Comparison of ENCODE assay signal across 7 mouse cellular contexts in the genomic region with DNA sequence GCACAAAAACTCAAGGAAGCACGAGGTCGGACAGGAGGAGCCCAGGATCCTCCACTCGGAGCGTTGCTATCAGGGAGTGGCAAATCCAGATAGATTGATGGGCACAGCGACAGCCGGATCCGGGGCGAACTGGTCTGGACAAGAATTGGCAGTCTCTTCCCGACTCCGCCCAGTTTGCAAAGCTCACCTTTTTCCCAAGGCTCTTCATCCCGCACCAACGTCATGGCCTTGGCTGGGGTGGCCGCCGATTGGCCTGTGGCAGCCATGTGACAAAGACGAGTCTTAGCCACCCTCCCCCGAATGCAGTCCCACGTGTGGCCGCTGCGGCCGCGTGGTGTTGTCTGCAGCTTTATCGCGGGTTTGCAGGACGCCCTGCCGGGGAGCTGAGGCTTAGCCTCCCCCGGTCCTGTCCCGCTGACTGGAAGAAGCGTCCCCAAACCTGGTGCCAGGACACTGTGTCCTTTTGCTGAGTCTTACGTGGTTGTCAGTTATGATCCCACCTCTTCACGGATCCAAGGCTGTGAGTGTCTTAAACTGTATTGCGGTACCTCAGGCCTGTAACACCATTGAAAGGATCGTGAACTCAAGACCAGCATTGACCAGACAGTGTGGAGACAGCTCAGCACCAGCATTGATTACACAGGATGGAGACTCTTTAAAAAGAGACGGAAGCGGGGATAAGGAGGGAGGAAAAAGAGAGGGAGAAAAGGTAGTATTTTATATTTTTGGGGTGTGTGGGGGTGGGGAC. TPM values are rescaled to one million over a fixed set of nuclear protein-coding genes. Genes with fewer than 3 reads are reported as not detected.
A peak's percentile ranks its signal among the peaks of the same experiment; 100 is the strongest.
DNase-seq lines count a peak whose midpoint lies in the region; ATAC-seq and TF ChIP-seq lines count a peak whose summit lies in the region.

No protein-coding gene starts in this region.

- peaks cover 26% of the 10 kb centered on the region for H3K4me1 ChIP-seq in embryonic facial prominence, embryonic 10.5 days
- H3K4me1 ChIP-seq in intestine, postnatal 0 days (replicated peaks; ENCODE audit: control insufficient read depth, insufficient read depth, low read length): no peaks in the 10 kb centered on the region
- peaks cover 4% of the 10 kb centered on the region; the same call in 1 of the 2 replicates for H3K4me1 ChIP-seq in limb, embryonic 11.5 days (ENCODE audit: control insufficient read depth, insufficient read depth, low read length)
- H3K4me1 ChIP-seq in midbrain, embryonic 14.5 days (ENCODE audit: control insufficient read depth, insufficient read depth, low read length): peaks cover 9% of the 10 kb centered on the region

- peak; percentile 88 for TF ChIP-seq CTCF in intestine, postnatal 0 days (IDR thresholded peaks at IDR 0.05; ENCODE audit: low read depth)

- H3K4me3 ChIP-seq in embryonic facial prominence, embryonic 10.5 days: peak overlapping the region; percentile 60
- peak overlapping the region; percentile 41 for H3K4me3 ChIP-seq in intestine, postnatal 0 days (ENCODE audit: low read depth, low read length)
- peak overlapping the region; percentile 42 for H3K4me3 ChIP-seq in limb, embryonic 11.5 days (ENCODE audit: low read depth, low read length)
- H3K4me3 ChIP-seq in midbrain, embryonic 14.5 days (replicated peaks; ENCODE audit: low read depth, low read length): peak overlapping the region; percentile 40

- peak; percentile 98 for ATAC-seq in intestine, postnatal 0 days
- peak; percentile 99 for ATAC-seq in limb, embryonic 11.5 days (ENCODE audit: insufficient number of reproducible peaks, low FRiP score, low TSS enrichment, low read depth)
- peak; percentile 100 for ATAC-seq in midbrain, embryonic 14.5 days (ENCODE audit: low FRiP score, low TSS enrichment)

- peak; percentile 99 for DNase-seq in adrenal gland, postnatal 14 days
- DNase-seq in embryonic facial prominence, embryonic 10.5 days (ENCODE audit: low spot score): peak; percentile 98
- peak; percentile 81 for DNase-seq in gonadal fat pad, adult 2 months (ENCODE audit: low read depth)
- peak; percentile 96 for DNase-seq in limb, embryonic 11.5 days (ENCODE audit: low spot score)
- DNase-seq in midbrain, embryonic 14.5 days: peak; percentile 97
- DNase-seq in spleen, adult 18-20 months: peak; percentile 84 to 88

- H3K9me3 ChIP-seq in embryonic facial prominence, embryonic 10.5 days: no peaks in the 10 kb centered on the region
- no peaks in the 10 kb centered on the region for H3K9me3 ChIP-seq in intestine, postnatal 0 days (ENCODE audit: control insufficient read depth)
- H3K9me3 ChIP-seq in limb, embryonic 11.5 days (ENCODE audit: control insufficient read depth, low read length): no peaks in the 10 kb centered on the region
- H3K9me3 ChIP-seq in midbrain, embryonic 14.5 days (ENCODE audit: control insufficient read depth, low read length): no peaks in the 10 kb centered on the region

- H3K36me3 ChIP-seq in embryonic facial prominence, embryonic 10.5 days (replicated peaks): no peaks in the 10 kb centered on the region
- H3K36me3 ChIP-seq in intestine, postnatal 0 days (ENCODE audit: control insufficient read depth, insufficient read depth): no peaks in the 10 kb centered on the region
- no peaks in the 10 kb centered on the region for H3K36me3 ChIP-seq in limb, embryonic 11.5 days (ENCODE audit: control insufficient read depth, insufficient read depth, low read length)
- H3K36me3 ChIP-seq in midbrain, embryonic 14.5 days (ENCODE audit: control insufficient read depth, insufficient read depth, low read length): no peaks in the 10 kb centered on the region

- H3K4me2 ChIP-seq in intestine, postnatal 0 days (replicated peaks; ENCODE audit: low read depth): peak overlapping the region; percentile 67
- peak overlapping the region; percentile 81 for H3K4me2 ChIP-seq in limb, embryonic 11.5 days (ENCODE audit: low read depth, severe bottlenecking)
- peak overlapping the region; percentile 86 for H3K4me2 ChIP-seq in midbrain, embryonic 14.5 days (ENCODE audit: low read length)

- H3K27ac ChIP-seq in embryonic facial prominence, embryonic 10.5 days (replicated peaks): peak overlapping the region; percentile 96
- H3K27ac ChIP-seq in intestine, postnatal 0 days (ENCODE audit: low read depth, low read length): peak overlapping the region; percentile 92
- H3K27ac ChIP-seq in limb, embryonic 11.5 days (replicated peaks; ENCODE audit: low read depth, low read length): peak overlapping the region; percentile 86
- peak overlapping the region; percentile 94 for H3K27ac ChIP-seq in midbrain, embryonic 14.5 days (replicated peaks; ENCODE audit: low read depth, low read length)

- WGBS in embryonic facial prominence, embryonic 10.5 days: 3% methylated on average over 34 of the region's 34 CpGs
- 1% methylated on average over 34 of the region's 34 CpGs for WGBS in intestine, postnatal 0 days
- 2% methylated on average over 34 of the region's 34 CpGs for WGBS in limb, embryonic 11.5 days
- 3% methylated on average over 34 of the region's 34 CpGs for WGBS in midbrain, embryonic 14.5 days

- H3K27me3 ChIP-seq in embryonic facial prominence, embryonic 10.5 days (replicated peaks; ENCODE audit: low read depth, poor library complexity, severe bottlenecking): no peaks in the 10 kb centered on the region
- no peaks in the 10 kb centered on the region for H3K27me3 ChIP-seq in intestine, postnatal 0 days (replicated peaks; ENCODE audit: control insufficient read depth, insufficient read depth, low read length)
- H3K27me3 ChIP-seq in limb, embryonic 11.5 days (ENCODE audit: control insufficient read depth, insufficient read depth, low read length): no peaks in the 10 kb centered on the region
- no peaks in the 10 kb centered on the region for H3K27me3 ChIP-seq in midbrain, embryonic 14.5 days (ENCODE audit: control insufficient read depth, insufficient read depth, low read length)

- H3K9ac ChIP-seq in intestine, postnatal 0 days (ENCODE audit: low read depth, low read length): peak overlapping the region; percentile 50; the same call in 1 of the 2 replicates
- H3K9ac ChIP-seq in limb, embryonic 11.5 days (ENCODE audit: low read length): peak overlapping the region; percentile 71
- H3K9ac ChIP-seq in midbrain, embryonic 14.5 days (replicated peaks; ENCODE audit: low read length): peak overlapping the region; percentile 77

RNA-seq across cellular contexts. Expression of a gene that starts 19.3 kb away (rescaled TPM):
- total RNA-seq in adrenal gland, postnatal 14 days (2021): 120 and 132 TPM in 2 replicates
- polyA plus RNA-seq in embryonic facial prominence, embryonic 10.5 days (2016; fragmentation: Nextera tagmentation; extraction: Ambion mirVana): 71.9 and 72.5 TPM in 2 replicates
- polyA plus RNA-seq in gonadal fat pad, adult 2 months (2012; rRNA removed): 23.1 and 26.3 TPM in 2 replicates
- 37.4 and 38.0 TPM in 2 replicates for polyA plus RNA-seq in intestine, postnatal 0 days (2015; fragmentation: Nextera tagmentation; extraction: Ambion mirVana)
- polyA plus RNA-seq in limb, embryonic 11.5 days (2014; fragmentation: Nextera tagmentation; extraction: Ambion mirVana): 69.0 and 70.0 TPM in 2 replicates
- polyA plus RNA-seq in midbrain, embryonic 14.5 days (2014; fragmentation: Nextera tagmentation; extraction: Ambion mirVana): 72.6 and 76.6 TPM in 2 replicates

RNA-seq across cellular contexts. Expression of a gene that starts 37.9 kb away (rescaled TPM):
- 39.2 and 46.7 TPM in 2 replicates for total RNA-seq in adrenal gland, postnatal 14 days (2021)
- polyA plus RNA-seq in embryonic facial prominence, embryonic 10.5 days (2016; fragmentation: Nextera tagmentation; extraction: Ambion mirVana): 0.46 and 0.49 TPM in 2 replicates
- 4.3 and 6.0 TPM in 2 replicates for polyA plus RNA-seq in gonadal fat pad, adult 2 months (2012; rRNA removed)
- polyA plus RNA-seq in intestine, postnatal 0 days (2015; fragmentation: Nextera tagmentation; extraction: Ambion mirVana): 3.8 and 4.0 TPM in 2 replicates
- polyA plus RNA-seq in limb, embryonic 11.5 days (2014; fragmentation: Nextera tagmentation; extraction: Ambion mirVana): 3.9 and 4.4 TPM in 2 replicates
- 0.38 and 0.99 TPM in 2 replicates for polyA plus RNA-seq in midbrain, embryonic 14.5 days (2014; fragmentation: Nextera tagmentation; extraction: Ambion mirVana)

RNA-seq across cellular contexts. Expression of a gene that starts 56.9 kb away (rescaled TPM):
- not detected in 2 replicates for total RNA-seq in adrenal gland, postnatal 14 days (2021)
- not detected in 2 replicates for polyA plus RNA-seq in embryonic facial prominence, embryonic 10.5 days (2016; fragmentation: Nextera tagmentation; extraction: Ambion mirVana)
- polyA plus RNA-seq in gonadal fat pad, adult 2 months (2012; rRNA removed): not detected in 2 replicates
- polyA plus RNA-seq in intestine, postnatal 0 days (2015; fragmentation: Nextera tagmentation; extraction: Ambion mirVana): not detected in 2 replicates
- not detected in 2 replicates for polyA plus RNA-seq in limb, embryonic 11.5 days (2014; fragmentation: Nextera tagmentation; extraction: Ambion mirVana)
- polyA plus RNA-seq in midbrain, embryonic 14.5 days (2014; fragmentation: Nextera tagmentation; extraction: Ambion mirVana): not detected in 2 replicates

Comparison
In these comparisons a context has a peak if more than half of its experiments do, and no peak if none do; other contexts are left out.
1. Peak in every context shown above with its lines: DNase-seq, ATAC-seq, H3K4me3 ChIP-seq and H3K27ac ChIP-seq.